Mouse (Mus musculus) liver, embryonic 16.5 days (tissue): ENCODE measurements at regions not wholly inside any gene's neighbourhood (a gene's known extent, or its start where the extent isn't known, plus 50 kb on each side); places are given as distances from the start of the nearest gene placed in this dataset.

Source experiments
- ATAC-seq: fragments of 200-750 bp; cut with Nextera tagmentation; 2 replicates; pipeline ENCODE4 v1.8.0; 2017; ENCODE audit warnings: low read depth, mild to moderate bottlenecking, moderate number of reproducible peaks, moderate library complexity
- H3K27ac ChIP-seq: fragments of 300-500 bp; sonication (generic); 2 replicates; pipeline ENCODE4 v1.5.1; 2014; ENCODE audit warnings: mild to moderate bottlenecking, low read length
- H3K27me3 ChIP-seq: fragments of 300-500 bp; sonication (generic); 2 replicates; pipeline ENCODE4 v1.6.1; 2014; ENCODE audit warnings: low read depth, low read length, mixed read lengths; ENCODE audit not compliant: control insufficient read depth, insufficient read depth
- H3K36me3 ChIP-seq: fragments of 300-500 bp; sonication (generic); 2 replicates; pipeline ENCODE4 v1.6.1; 2014; ENCODE audit warnings: mild to moderate bottlenecking; ENCODE audit not compliant: control insufficient read depth, insufficient read depth
- H3K4me1 ChIP-seq: fragments of 300-500 bp; sonication (generic); 2 replicates; pipeline ENCODE4 v1.6.1; 2014; ENCODE audit warnings: low read depth, low read length, mixed read lengths; ENCODE audit not compliant: control insufficient read depth
- H3K4me2 ChIP-seq: fragments of 300-500 bp; sonication (generic); 2 replicates; pipeline ENCODE4 v1.6.1; 2014; ENCODE audit warnings: low read depth, low read length, mixed read lengths
- H3K4me3 ChIP-seq: fragments of 300-500 bp; sonication (generic); 2 replicates; pipeline ENCODE4 v1.5.1; 2014; ENCODE audit warnings: low read depth, mild to moderate bottlenecking, low read length
- H3K9ac ChIP-seq: fragments of 300-500 bp; sonication (generic); 2 replicates; pipeline ENCODE4 v1.6.1; 2014; ENCODE audit warnings: low read depth, low read length
- H3K9me3 ChIP-seq: fragments of 300-500 bp; sonication (generic); replicated peaks from 2 replicates; pipeline ENCODE4 v1.6.1; 2016; ENCODE audit warnings: low read length; ENCODE audit not compliant: control insufficient read depth
- WGBS: fragments of 180-500 bp; shearing (Covaris S2); extraction: QIAGEN DNeasy Blood & Tissue Kit; methylation state at CpG from one replicate; pipeline ENCODE4 v1.1.7; 2014; ENCODE audit not compliant: insufficient replicate concordance; 5-methylcytosine and 5-hydroxymethylcytosine counted together

GRCm38 (mm10) chr1:143130257-143130656, 510.2 kb upstream of the B3galt2 start:
- no peak overlapping the region for H3K4me2 ChIP-seq
- H3K9me3 ChIP-seq = no peaks in the 10 kb centered on the region
- H3K9ac ChIP-seq = no peak overlapping the region
- H3K27me3 ChIP-seq = no peaks in the 10 kb centered on the region
- 44% methylated on average over 1 of the region's 1 CpGs for WGBS
- no peaks in the 10 kb centered on the region for H3K4me1 ChIP-seq
- no peaks in the 10 kb centered on the region for H3K36me3 ChIP-seq
- ATAC-seq = no peak
- no peak overlapping the region for H3K27ac ChIP-seq
- no peak overlapping the region for H3K4me3 ChIP-seq

- no peak for ATAC-seq
- Histone ChIP-seq H3K27me3 (no peaks in the 10 kb centered on the region), H3K4me2 (no peak overlapping the region), H3K36me3 (no peaks in the 10 kb centered on the region), H3K27ac (no peak overlapping the region), H3K9ac (no peak overlapping the region), H3K9me3 (no peaks in the 10 kb centered on the region), H3K4me3 (no peak overlapping the region), H3K4me1 (no peaks in the 10 kb centered on the region)
- WGBS = 41% methylated on average over 2 of the region's 2 CpGs
These were observed 507.7 kb upstream of the B3galt2 start for GRCm38 (mm10) chr1:143132806-143133205.

GRCm38 (mm10) chr1:143145111-143145984, 495.1 kb upstream of the B3galt2 start:
- no peak for ATAC-seq
- Histone ChIP-seq H3K27me3 (no peaks in the 10 kb centered on the region), H3K36me3 (no peaks in the 10 kb centered on the region), H3K27ac (no peak overlapping the region), H3K4me1 (no peaks in the 10 kb centered on the region), H3K4me2 (no peak overlapping the region), H3K9me3 (no peaks in the 10 kb centered on the region), H3K9ac (no peak overlapping the region), H3K4me3 (no peak overlapping the region)
- 48% methylated on average over 4 of the region's 4 CpGs for WGBS

GRCm38 (mm10) chr1:143171286-143171685, 469.2 kb upstream of the B3galt2 start:
- no peaks in the 10 kb centered on the region for H3K4me1 ChIP-seq
- H3K4me3 ChIP-seq = no peak overlapping the region
- no peak overlapping the region for H3K4me2 ChIP-seq
- no peaks in the 10 kb centered on the region for H3K36me3 ChIP-seq
- H3K27me3 ChIP-seq = no peaks in the 10 kb centered on the region
- H3K9me3 ChIP-seq = no peaks in the 10 kb centered on the region
- H3K27ac ChIP-seq = no peak overlapping the region
- no peak for ATAC-seq
- H3K9ac ChIP-seq = no peak overlapping the region
- 64% methylated on average over 9 of the region's 9 CpGs for WGBS

GRCm38 (mm10) chr1:143173836-143174235, 466.6 kb upstream of the B3galt2 start:
- 53% methylated on average over 2 of the region's 2 CpGs for WGBS
- no peaks in the 10 kb centered on the region for H3K4me1 ChIP-seq
- no peak overlapping the region for H3K4me3 ChIP-seq
- no peak overlapping the region for H3K9ac ChIP-seq
- H3K27ac ChIP-seq = no peak overlapping the region
- no peak for ATAC-seq
- H3K4me2 ChIP-seq = no peak overlapping the region
- no peaks in the 10 kb centered on the region for H3K36me3 ChIP-seq
- H3K27me3 ChIP-seq = no peaks in the 10 kb centered on the region
- H3K9me3 ChIP-seq = no peaks in the 10 kb centered on the region

GRCm38 (mm10) chr1:143192167-143192793, 448.2 kb upstream of the B3galt2 start:
- no peak overlapping the region for H3K4me2 ChIP-seq
- no peak overlapping the region for H3K9ac ChIP-seq
- H3K4me1 ChIP-seq = no peaks in the 10 kb centered on the region
- no peaks in the 10 kb centered on the region for H3K27me3 ChIP-seq
- H3K4me3 ChIP-seq = no peak overlapping the region
- 52% methylated on average over 3 of the region's 3 CpGs for WGBS
- H3K27ac ChIP-seq = no peak overlapping the region
- H3K9me3 ChIP-seq = no peaks in the 10 kb centered on the region
- H3K36me3 ChIP-seq = no peaks in the 10 kb centered on the region
- no peak for ATAC-seq

GRCm38 (mm10) chr1:143200213-143200889, 440.1 kb upstream of the B3galt2 start:
- Histone ChIP-seq H3K4me2 (no peak overlapping the region), H3K9ac (no peak overlapping the region), H3K4me3 (no peak overlapping the region), H3K9me3 (no peaks in the 10 kb centered on the region), H3K27ac (no peak overlapping the region), H3K36me3 (no peaks in the 10 kb centered on the region), H3K27me3 (no peaks in the 10 kb centered on the region), H3K4me1 (no peaks in the 10 kb centered on the region)
- 65% methylated on average over 4 of the region's 4 CpGs for WGBS
- ATAC-seq = no peak

- Histone ChIP-seq H3K36me3 (no peaks in the 10 kb centered on the region), H3K4me3 (no peak overlapping the region), H3K4me2 (no peak overlapping the region), H3K27me3 (no peaks in the 10 kb centered on the region), H3K4me1 (no peaks in the 10 kb centered on the region), H3K9me3 (no peaks in the 10 kb centered on the region), H3K9ac (no peak overlapping the region), H3K27ac (no peak overlapping the region)
- no peak for ATAC-seq
- WGBS = 56% methylated on average over 5 of the region's 5 CpGs
These were observed 439.5 kb upstream of the B3galt2 start for GRCm38 (mm10) chr1:143200971-143201370.

GRCm38 (mm10) chr1:143202182-143202581, 438.3 kb upstream of the B3galt2 start:
- H3K9ac ChIP-seq = no peak overlapping the region
- 22% methylated on average over 3 of the region's 3 CpGs for WGBS
- H3K4me1 ChIP-seq = no peaks in the 10 kb centered on the region
- H3K4me2 ChIP-seq = no peak overlapping the region
- no peak overlapping the region for H3K4me3 ChIP-seq
- H3K9me3 ChIP-seq = no peaks in the 10 kb centered on the region
- H3K36me3 ChIP-seq = no peaks in the 10 kb centered on the region
- no peaks in the 10 kb centered on the region for H3K27me3 ChIP-seq
- H3K27ac ChIP-seq = no peak overlapping the region
- no peak for ATAC-seq
